Mouse (Mus musculus) small intestine, adult 2 months (tissue): ENCODE results near the gene Abca7. TPM values are rescaled to one million over a fixed set of nuclear protein-coding genes. Genes with fewer than 3 reads are reported as not detected.
A peak's percentile ranks its signal among the peaks of the same experiment; 100 is the strongest.

Experiments used
- H3K27ac ChIP-seq: fragments of 200-500 bp; 2 replicates; pipeline ENCODE4 v1.5.1; 2012; ENCODE audit warnings: low read depth, low read length, control low read depth, inconsistent platforms; ENCODE audit not compliant: insufficient read depth
- H3K27me3 ChIP-seq: fragments of 200-500 bp; 2 replicates; pipeline ENCODE4 v1.6.1; 2012; ENCODE audit warnings: mild to moderate bottlenecking, moderate library complexity, low read length, inconsistent platforms; ENCODE audit not compliant: control insufficient read depth, insufficient read depth
- H3K36me3 ChIP-seq: fragments of 200-500 bp; 2 replicates; pipeline ENCODE4 v1.6.1; 2012; ENCODE audit warnings: mild to moderate bottlenecking, low read length, control low read depth, inconsistent platforms; ENCODE audit not compliant: control insufficient read depth, insufficient read depth
- H3K4me1 ChIP-seq: fragments of 200-500 bp; 2 replicates; pipeline ENCODE4 v1.6.1; 2012; ENCODE audit warnings: low read length, inconsistent platforms, mixed read lengths; ENCODE audit not compliant: control insufficient read depth, insufficient read depth, insufficient read length
- H3K4me3 ChIP-seq: fragments of 200-500 bp; 2 replicates; pipeline ENCODE4 v1.5.1; 2012; ENCODE audit warnings: low read depth, mild to moderate bottlenecking, control low read depth, inconsistent platforms, low read length, moderate library complexity
- CTCF ChIP-seq: fragments of 200-500 bp; IDR thresholded peaks from 2 replicates; pipeline ENCODE4 v1.5.1; 2012; ENCODE audit warnings: low read depth, mild to moderate bottlenecking, control low read depth, inconsistent platforms, low read length, moderate library complexity, mixed read lengths; ENCODE audit not compliant: insufficient replicate concordance, insufficient read length; ENCODE audit errors: extremely low read depth
- POLR2A ChIP-seq: fragments of 200-500 bp; IDR thresholded peaks from 2 replicates; pipeline ENCODE4 v1.6.1; 2012; ENCODE audit warnings: low read depth, mild to moderate bottlenecking, control low read depth, inconsistent platforms, low read length, moderate library complexity
- WGBS: fragments of 180-500 bp; shearing (Covaris S2); methylation state at CpG from one replicate; pipeline ENCODE4 v1.1.7; 2018; 5-methylcytosine and 5-hydroxymethylcytosine counted together
- polyA plus RNA-seq: library from polyadenylated mRNA; depleted of rRNA; stranded (reverse); fragments of >200 nt; gene quantifications from 2 replicates; pipeline ENCODE4 v1.2.3, GENCODE M21; 2012; rRNA removed

Abca7 gene
- 18.1 and 33.4 TPM in 2 replicates for polyA plus RNA-seq

- peak within 1 kb of the TSS; percentile 42 for H3K27ac ChIP-seq
- H3K36me3 ChIP-seq, result peaks cover 10% of the 10 kb centered on the region; the same call in 1 of the 2 replicates
- TF ChIP-seq POLR2A (no peak), CTCF (no peak)
- no peaks in the 10 kb centered on the region for H3K27me3 ChIP-seq
- H3K4me3 ChIP-seq, result peak within 1 kb of the TSS; percentile 81
- H3K4me1 ChIP-seq, result peaks cover 16% of the 10 kb centered on the region
- WGBS, result under 1% methylated on average over 34 of the region's 34 CpGs
Measured at GRCm38 (mm10) chr10:79996272-79997033, at the start of gene Abca7. Gene Abca7 (plus strand): TSS chr10:79996494.

DNA sequence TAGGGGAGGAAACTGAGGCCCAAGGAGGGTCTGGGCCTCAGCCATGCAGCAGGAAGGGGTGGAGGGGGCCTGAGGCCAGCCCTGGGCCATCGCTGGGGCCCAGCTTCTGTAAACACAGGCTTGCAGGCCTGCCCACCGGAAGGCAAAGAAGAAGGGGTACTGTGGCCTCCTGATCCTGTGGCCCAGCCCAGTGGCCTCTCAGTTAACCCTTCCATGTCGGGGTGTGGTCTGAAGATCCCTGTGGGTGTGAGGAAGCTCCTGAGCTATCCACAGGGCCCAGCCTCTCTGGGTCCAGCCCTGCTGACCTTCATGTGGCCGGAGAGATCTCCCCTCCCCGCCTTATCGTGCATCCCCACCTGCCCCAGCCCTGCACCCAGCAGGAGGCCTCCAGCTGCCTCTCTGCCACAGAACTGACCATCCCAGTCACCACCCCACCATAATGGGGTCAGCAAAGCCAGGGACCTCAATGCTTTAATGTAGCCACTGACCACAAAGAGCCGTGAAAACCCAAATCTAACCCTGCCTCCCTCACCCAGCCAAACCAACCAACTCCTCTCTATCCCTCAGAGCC lies 49.5 kb upstream of the Abca7 start:
- H3K4me1 ChIP-seq, result peaks cover 13% of the 10 kb centered on the region
- TF ChIP-seq CTCF (no peak), POLR2A (no peak)
- H3K27ac ChIP-seq, result no peak overlapping the region
- H3K27me3 ChIP-seq, result no peaks in the 10 kb centered on the region
- 69% methylated on average over 7 of the region's 7 CpGs for WGBS
- no peak overlapping the region for H3K4me3 ChIP-seq
- H3K36me3 ChIP-seq, result peaks cover 4% of the 10 kb centered on the region; the same call in 1 of the 2 replicates

DNA sequence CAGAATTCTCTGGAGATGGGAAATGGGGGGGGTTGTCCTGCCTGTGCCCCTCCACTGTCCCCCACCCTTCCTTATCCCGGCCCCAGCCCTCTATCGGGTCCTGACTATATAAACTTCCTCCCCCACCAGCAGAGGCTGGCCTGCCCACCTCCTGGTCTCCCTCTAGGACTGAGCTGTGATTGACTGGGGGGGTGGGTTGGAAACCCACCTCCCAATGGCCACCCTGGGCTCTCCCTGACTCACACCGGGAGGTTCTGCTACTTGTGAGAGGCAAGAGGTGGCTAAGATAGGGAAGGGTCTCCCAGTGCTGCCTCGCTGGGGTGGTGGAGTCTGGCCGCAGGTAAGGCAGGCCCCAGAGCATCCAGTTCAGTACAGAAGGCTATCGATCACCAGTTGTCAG lies 48.8 kb upstream of the Abca7 start:
- Histone ChIP-seq H3K4me1 (peaks cover 13% of the 10 kb centered on the region), H3K4me3 (no peak overlapping the region), H3K27me3 (no peaks in the 10 kb centered on the region), H3K36me3 (peaks cover 4% of the 10 kb centered on the region; the same call in 1 of the 2 replicates), H3K27ac (no peak overlapping the region)
- TF ChIP-seq CTCF, result no peak
- TF ChIP-seq POLR2A, result no peak
- WGBS, result 90% methylated on average over 6 of the region's 6 CpGs

DNA sequence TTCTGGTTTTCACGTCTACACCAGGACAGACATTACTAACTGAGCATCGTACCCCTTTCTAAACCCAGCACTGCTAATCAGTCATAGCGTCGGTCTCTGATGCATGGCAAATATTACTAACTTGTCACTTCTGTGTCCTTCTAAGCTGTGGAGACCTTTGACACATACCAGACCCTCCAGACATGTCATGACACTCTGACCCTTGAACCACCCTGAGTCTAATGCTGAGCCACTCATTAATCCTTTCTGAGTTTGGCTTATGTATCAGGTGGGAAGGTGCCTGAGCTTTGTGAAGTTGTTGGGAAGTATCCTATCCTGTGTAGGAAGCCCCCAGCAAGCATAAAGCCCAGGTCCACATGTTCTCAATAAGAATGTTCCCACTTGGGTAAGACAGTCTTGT lies 46.4 kb upstream of the Abca7 start:
- H3K36me3 ChIP-seq, result peaks cover 4% of the 10 kb centered on the region; the same call in 1 of the 2 replicates
- H3K4me3 ChIP-seq, result no peak overlapping the region
- no peak overlapping the region for H3K27ac ChIP-seq
- H3K4me1 ChIP-seq, result no peaks in the 10 kb centered on the region
- 94% methylated on average over 4 of the region's 4 CpGs for WGBS
- no peaks in the 10 kb centered on the region for H3K27me3 ChIP-seq
- TF ChIP-seq CTCF, result no peak
- no peak for TF ChIP-seq POLR2A

- TF ChIP-seq CTCF (no peak), POLR2A (no peak)
- H3K36me3 ChIP-seq, result peaks cover 4% of the 10 kb centered on the region; the same call in 1 of the 2 replicates
- H3K27me3 ChIP-seq, result no peaks in the 10 kb centered on the region
- H3K4me1 ChIP-seq, result no peaks in the 10 kb centered on the region
- no peak overlapping the region for H3K27ac ChIP-seq
- no peak overlapping the region for H3K4me3 ChIP-seq
- WGBS, result 90% methylated on average over 18 of the region's 18 CpGs
Measured at GRCm38 (mm10) chr10:79950661-79951060, 45.6 kb upstream of the Abca7 start.

GRCm38 (mm10) chr10:79953946-79954345 lies 42.3 kb upstream of the Abca7 start:
- Histone ChIP-seq H3K4me3 (no peak overlapping the region), H3K4me1 (peaks cover 2% of the 10 kb centered on the region), H3K27me3 (no peaks in the 10 kb centered on the region), H3K36me3 (peaks cover 3% of the 10 kb centered on the region; the same call in 1 of the 2 replicates), H3K27ac (no peak overlapping the region)
- WGBS, result 75% methylated on average over 6 of the region's 6 CpGs
- no peak for TF ChIP-seq POLR2A
- TF ChIP-seq CTCF, result peak; percentile 64; the same call in 1 of the 2 replicates

DNA sequence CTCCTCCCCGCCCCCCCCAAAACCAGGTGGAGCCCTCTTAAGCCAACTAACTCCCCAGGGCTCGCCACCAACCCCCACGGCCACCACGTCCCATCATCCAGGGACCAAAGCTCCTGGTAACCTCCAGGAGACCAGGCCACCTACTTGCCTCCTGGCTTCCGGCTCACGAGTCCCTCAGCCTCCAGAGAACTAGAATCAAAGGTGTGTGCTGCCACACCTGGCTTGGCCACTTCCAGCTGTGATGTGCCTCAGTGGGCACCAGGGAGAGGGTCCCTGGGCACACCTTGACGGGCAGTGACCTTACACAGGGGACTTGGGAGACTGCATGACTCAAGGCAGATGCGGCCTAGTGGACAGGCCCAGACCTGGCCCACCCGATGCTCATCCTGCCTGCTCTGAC lies 40.6 kb upstream of the Abca7 start:
- no peak overlapping the region for H3K27ac ChIP-seq
- H3K4me3 ChIP-seq, result no peak overlapping the region
- H3K4me1 ChIP-seq, result peaks cover 2% of the 10 kb centered on the region
- peaks cover 3% of the 10 kb centered on the region; the same call in 1 of the 2 replicates for H3K36me3 ChIP-seq
- H3K27me3 ChIP-seq, result no peaks in the 10 kb centered on the region
- TF ChIP-seq POLR2A (no peak), CTCF (no peak)
- 85% methylated on average over 9 of the region's 9 CpGs for WGBS

DNA sequence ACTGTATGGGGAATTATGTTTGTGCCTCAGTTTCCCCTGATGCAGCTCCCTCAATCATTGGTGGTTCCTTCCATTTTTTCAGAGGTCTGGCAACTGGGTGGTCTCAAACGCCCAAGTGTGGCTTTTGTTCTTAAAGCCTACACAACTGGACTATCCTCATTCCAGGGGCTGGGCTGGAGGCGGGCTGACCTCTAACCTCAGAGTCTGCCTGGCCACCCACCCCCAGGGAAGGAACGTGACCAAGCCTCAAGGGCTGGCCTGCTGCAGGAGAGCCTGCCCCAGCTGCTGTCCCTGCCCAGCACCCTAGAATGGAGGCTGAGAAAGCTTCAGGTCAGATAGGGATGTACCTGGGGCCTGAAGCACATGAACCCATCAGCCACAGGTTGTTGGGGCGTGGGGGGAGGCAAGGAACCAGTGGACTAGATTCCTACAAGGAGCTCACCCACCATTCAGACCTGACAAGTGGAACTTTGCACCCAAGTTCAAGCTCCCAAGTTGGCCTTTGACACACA lies 39.6 kb upstream of the Abca7 start:
- Histone ChIP-seq H3K27me3 (no peaks in the 10 kb centered on the region), H3K36me3 (peaks cover 3% of the 10 kb centered on the region), H3K4me3 (no peak overlapping the region), H3K27ac (no peak overlapping the region), H3K4me1 (peaks cover 2% of the 10 kb centered on the region)
- TF ChIP-seq CTCF, result no peak
- TF ChIP-seq POLR2A, result no peak
- WGBS, result 65% methylated on average over 4 of the region's 4 CpGs
